Mouse (Mus musculus) liver, adult 2 months (tissue): Measurements from ENCODE around the gene Dst. TPM values are rescaled to one million over a fixed set of nuclear protein-coding genes. Genes with fewer than 3 reads are reported as not detected.

Source experiments
- DNase-seq: peaks from one replicate; pipeline ENCODE4 v3.0.0-alpha.2; 2011; ENCODE audit warnings: low read depth, low spot score; ENCODE audit errors: extremely low read depth
- H3K27ac ChIP-seq: fragments of 200-500 bp; replicated peaks from 2 replicates; pipeline ENCODE4 v1.5.1; 2012; ENCODE audit warnings: low read depth, mild to moderate bottlenecking, control low read depth, inconsistent platforms, low read length; ENCODE audit not compliant: insufficient read depth
- H3K27me3 ChIP-seq: fragments of 200-500 bp; 2 replicates; pipeline ENCODE4 v1.6.1; 2012; ENCODE audit warnings: mild to moderate bottlenecking, moderate library complexity, low read length, inconsistent platforms; ENCODE audit not compliant: control insufficient read depth, insufficient read depth
- H3K36me3 ChIP-seq: fragments of 200-500 bp; 2 replicates; pipeline ENCODE4 v1.6.1; 2012; ENCODE audit warnings: low read length, inconsistent platforms; ENCODE audit not compliant: control insufficient read depth, insufficient read depth
- H3K4me1 ChIP-seq: fragments of 200-500 bp; 2 replicates; pipeline ENCODE4 v1.6.1; 2011; ENCODE audit warnings: low read length; ENCODE audit not compliant: control insufficient read depth, insufficient read depth
- H3K4me3 ChIP-seq: fragments of 200-500 bp; 2 replicates; pipeline ENCODE4 v1.5.1; 2011; ENCODE audit warnings: low read depth, mild to moderate bottlenecking, control low read depth, low read length, moderate library complexity; ENCODE audit not compliant: insufficient read depth
- H3K79me2 ChIP-seq: fragments of 200-500 bp; 2 replicates; pipeline ENCODE4 v1.6.1; 2012; ENCODE audit warnings: inconsistent platforms, mild to moderate bottlenecking, low read length, moderate library complexity; ENCODE audit not compliant: control insufficient read depth, insufficient read depth
- H3K9ac ChIP-seq: fragments of 200-500 bp; 2 replicates; pipeline ENCODE4 v1.6.1; 2012; ENCODE audit warnings: low read depth, mild to moderate bottlenecking, control low read depth, inconsistent platforms, low read length
- CTCF ChIP-seq: fragments of 200-500 bp; IDR thresholded peaks from 2 replicates; pipeline ENCODE4 v1.5.1; 2011; ENCODE audit warnings: low read depth, low read length, control low read depth
- POLR2A ChIP-seq: fragments of 200-500 bp; IDR thresholded peaks from 2 replicates; pipeline ENCODE4 v1.6.1; 2011; ENCODE audit warnings: low read length, control low read depth; ENCODE audit not compliant: insufficient read depth; ENCODE audit errors: extremely low read depth
- WGBS: fragments of 180-500 bp; shearing (Covaris S2); methylation state at CpG from one replicate; pipeline ENCODE4 v1.1.7; 2018; 5-methylcytosine and 5-hydroxymethylcytosine counted together
- polyA plus RNA-seq: library from polyadenylated mRNA; depleted of rRNA; stranded (reverse); fragments of >200 nt; gene quantifications from 2 replicates; pipeline ENCODE4 v1.2.3, GENCODE M21; 2012
- total RNA-seq: library from RNA; depleted of rRNA; stranded (reverse); fragments of >200 nt; gene quantifications from 2 replicates; pipeline ENCODE4 v1.2.3, GENCODE M21; 2014

The Dst gene
- total and polyA plus RNA-seq, 2 experiments = 10.5 to 53.6 TPM

DNA sequence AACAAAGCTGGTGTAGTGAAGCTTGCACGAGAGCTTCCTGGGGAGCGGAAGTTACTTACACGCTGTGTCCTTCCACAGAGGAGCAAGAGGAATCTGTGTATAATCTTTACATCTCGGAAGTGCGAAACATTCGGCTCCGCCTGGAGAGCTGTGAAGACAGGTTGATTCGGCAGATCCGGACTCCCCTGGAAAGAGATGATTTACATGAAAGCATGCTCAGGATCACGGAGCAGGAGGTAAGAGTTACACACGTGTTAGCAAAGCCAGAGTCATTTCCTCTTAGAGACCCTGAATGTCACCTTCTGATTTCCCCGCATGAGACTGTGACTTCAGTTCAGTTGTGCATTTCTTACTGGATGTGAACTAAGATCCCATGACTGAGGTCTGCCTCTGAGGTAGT lies 261.1 kb downstream of the Dst start:
- WGBS = 98% methylated on average over 12 of the region's 12 CpGs
- Histone ChIP-seq H3K27ac (no peak overlapping the region), H3K27me3 (no peaks in the 10 kb centered on the region), H3K36me3 (peaks cover 7% of the 10 kb centered on the region; the same call in 1 of the 2 replicates), H3K79me2 (no peaks in the 10 kb centered on the region), H3K4me1 (peaks cover 3% of the 10 kb centered on the region), H3K9ac (no peak overlapping the region), H3K4me3 (no peak overlapping the region)
- no peak for TF ChIP-seq CTCF
- no peak for TF ChIP-seq POLR2A
- DNase-seq = no peak

DNA sequence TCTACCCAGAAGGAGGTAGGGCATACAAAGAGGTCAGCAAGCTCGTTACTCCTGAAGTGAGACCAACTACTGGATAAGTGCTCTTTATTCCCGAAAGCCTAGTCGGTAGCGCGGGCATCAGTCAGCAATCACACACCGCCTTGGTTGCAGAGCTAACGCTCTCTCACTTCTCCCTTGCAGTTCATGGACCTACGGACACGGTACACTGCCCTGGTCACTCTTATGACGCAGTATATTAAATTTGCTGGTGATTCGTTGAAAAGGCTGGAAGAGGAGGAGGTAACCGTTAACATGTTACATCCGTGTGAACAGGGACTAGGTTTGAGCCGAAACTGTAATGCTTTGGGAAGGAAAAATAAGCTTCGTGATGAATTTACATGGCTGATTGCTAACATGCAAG lies 266.5 kb downstream of the Dst start:
- no peak for TF ChIP-seq CTCF
- no peak for TF ChIP-seq POLR2A
- 97% methylated on average over 15 of the region's 15 CpGs for WGBS
- no peak overlapping the region for H3K4me3 ChIP-seq
- no peak for DNase-seq
- H3K79me2 ChIP-seq = no peaks in the 10 kb centered on the region
- H3K9ac ChIP-seq = no peak overlapping the region
- no peaks in the 10 kb centered on the region for H3K4me1 ChIP-seq
- no peak overlapping the region for H3K27ac ChIP-seq
- no peaks in the 10 kb centered on the region for H3K27me3 ChIP-seq
- peaks cover 8% of the 10 kb centered on the region for H3K36me3 ChIP-seq

DNA sequence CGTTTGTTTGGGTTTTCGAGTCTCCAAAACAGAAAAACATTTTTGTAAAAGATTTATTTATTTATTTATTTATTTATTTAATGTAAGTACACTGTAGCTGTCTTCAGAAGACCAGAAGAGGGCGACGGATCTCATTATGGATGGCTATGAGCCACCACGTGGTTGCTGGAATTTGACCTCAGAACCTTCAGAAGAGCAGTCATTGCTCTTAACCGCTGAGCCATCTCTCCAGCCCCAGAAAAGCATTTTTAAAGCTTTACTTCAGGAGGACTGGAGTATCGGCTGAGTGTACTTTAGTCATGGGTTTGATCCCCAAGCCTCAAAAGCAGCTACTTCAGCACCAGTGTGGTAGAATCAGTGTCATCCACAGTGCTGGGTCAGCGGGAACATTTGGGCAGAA lies 266.9 kb downstream of the Dst start:
- no peak for DNase-seq
- no peaks in the 10 kb centered on the region for H3K79me2 ChIP-seq
- no peak overlapping the region for H3K9ac ChIP-seq
- peaks cover 7% of the 10 kb centered on the region for H3K36me3 ChIP-seq
- H3K4me1 ChIP-seq = no peaks in the 10 kb centered on the region
- H3K4me3 ChIP-seq = no peak overlapping the region
- TF ChIP-seq CTCF (no peak), POLR2A (no peak)
- no peaks in the 10 kb centered on the region for H3K27me3 ChIP-seq
- WGBS = 80% methylated on average over 8 of the region's 8 CpGs
- no peak overlapping the region for H3K27ac ChIP-seq

DNA sequence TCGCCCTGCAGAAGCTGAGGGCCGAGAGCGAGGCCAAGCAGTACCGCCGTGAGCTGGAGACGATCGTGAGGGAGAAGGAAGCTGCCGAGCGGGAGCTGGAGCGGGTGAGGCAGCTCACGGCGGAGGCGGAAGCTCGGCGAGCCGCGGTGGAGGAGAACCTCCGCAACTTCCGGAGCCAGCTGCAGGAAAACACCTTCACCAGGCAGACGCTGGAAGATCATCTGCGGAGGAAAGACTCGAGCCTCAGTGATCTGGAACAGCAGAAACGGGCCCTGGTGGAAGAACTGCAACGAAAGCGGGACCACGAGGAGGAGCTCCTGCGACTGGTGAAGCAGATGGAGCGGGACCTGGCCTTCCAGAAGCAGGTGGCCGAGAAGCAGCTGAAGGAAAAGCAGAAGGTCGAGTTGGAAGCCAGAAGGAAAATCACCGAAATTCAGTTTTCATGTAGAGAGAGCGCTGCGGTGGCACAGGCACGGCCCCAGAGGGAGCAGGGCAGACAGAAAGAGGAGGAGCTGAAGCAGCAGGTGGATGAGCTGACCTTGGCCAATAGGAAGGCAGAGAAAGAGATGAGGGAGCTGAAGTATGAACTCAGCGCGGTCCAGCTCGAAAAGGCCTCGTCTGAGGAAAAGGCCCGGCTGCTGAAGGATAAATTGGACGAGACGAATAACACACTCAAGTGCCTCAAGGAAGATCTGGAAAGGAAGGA lies 270.1 kb downstream of the Dst start:
- peaks cover 6% of the 10 kb centered on the region for H3K36me3 ChIP-seq
- no peaks in the 10 kb centered on the region for H3K79me2 ChIP-seq
- H3K9ac ChIP-seq = peak overlapping the region; percentile 28; the same call in 1 of the 2 replicates
- no peak overlapping the region for H3K27ac ChIP-seq
- 0 out of 2 replicates have a peak overlapping the region, but pooled peaks have one; percentile 21 for H3K4me3 ChIP-seq
- TF ChIP-seq CTCF (no peak), POLR2A (no peak)
- WGBS = 91% methylated on average over 41 of the region's 41 CpGs
- no peaks in the 10 kb centered on the region for H3K4me1 ChIP-seq
- DNase-seq = no peak
- H3K27me3 ChIP-seq = no peaks in the 10 kb centered on the region

DNA sequence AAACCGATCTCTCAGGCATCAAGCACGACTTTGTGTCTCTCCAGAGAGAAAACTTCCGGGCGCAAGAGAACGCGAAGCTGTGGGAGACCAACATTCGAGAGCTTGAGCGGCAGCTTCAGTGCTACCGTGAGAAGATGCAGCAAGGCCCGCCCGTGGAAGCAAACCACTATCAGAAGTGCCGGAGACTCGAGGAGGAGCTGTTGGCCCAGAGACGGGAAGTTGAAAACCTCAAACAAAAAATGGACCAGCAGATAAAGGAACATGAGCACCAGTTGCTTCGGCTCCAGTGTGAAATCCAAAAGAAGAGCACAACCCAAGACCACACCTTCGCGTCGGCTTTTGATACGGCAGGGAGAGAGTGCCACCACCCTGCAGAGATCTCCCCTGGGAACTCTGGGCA lies 271.7 kb downstream of the Dst start:
- TF ChIP-seq CTCF (no peak), POLR2A (no peak)
- Histone ChIP-seq H3K27me3 (no peaks in the 10 kb centered on the region), H3K9ac (no peak overlapping the region), H3K36me3 (peaks cover 4% of the 10 kb centered on the region), H3K4me1 (no peaks in the 10 kb centered on the region), H3K27ac (no peak overlapping the region), H3K79me2 (no peaks in the 10 kb centered on the region), H3K4me3 (no peak overlapping the region)
- 94% methylated on average over 19 of the region's 19 CpGs for WGBS
- DNase-seq = no peak

DNA sequence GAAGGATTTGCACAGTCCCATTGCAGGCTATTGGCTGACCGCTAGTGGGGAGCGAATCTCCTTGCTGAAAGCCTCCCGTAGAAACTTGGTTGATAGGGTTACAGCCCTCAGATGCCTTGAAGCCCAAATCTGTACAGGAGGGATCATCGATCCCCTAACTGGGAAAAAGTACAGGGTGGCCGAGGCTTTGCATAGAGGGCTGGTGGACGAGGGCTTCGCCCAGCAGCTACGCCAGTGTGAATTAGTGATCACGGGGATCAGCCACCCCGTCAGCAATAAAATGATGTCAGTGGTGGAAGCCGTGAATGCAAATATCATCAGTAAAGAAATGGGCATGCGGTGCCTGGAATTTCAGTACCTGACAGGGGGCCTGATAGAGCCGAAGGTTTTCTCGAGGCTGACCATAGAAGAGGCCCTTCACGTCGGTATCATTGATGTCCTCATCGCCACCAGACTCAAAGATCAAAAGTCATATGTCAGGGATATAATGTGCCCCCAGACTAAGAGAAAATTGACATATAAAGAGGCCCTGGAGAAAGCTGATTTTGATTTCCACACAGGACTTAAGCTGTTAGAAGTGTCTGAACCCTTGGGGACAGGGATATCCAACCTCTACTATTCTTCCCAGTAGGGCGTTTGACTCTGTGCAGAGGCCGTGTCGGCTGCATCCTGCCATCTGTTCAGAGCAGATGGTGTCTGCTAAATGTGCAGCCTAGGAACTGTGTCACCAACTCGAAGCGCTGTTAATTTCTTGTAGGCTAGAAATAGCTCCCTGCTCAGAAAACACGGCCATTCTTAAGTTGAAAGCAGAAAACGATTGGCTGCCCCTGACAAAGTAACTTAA lies 274.6 kb downstream of the Dst start:
- TF ChIP-seq CTCF = no peak
- no peak for TF ChIP-seq POLR2A
- no peaks in the 10 kb centered on the region for H3K27me3 ChIP-seq
- no peak overlapping the region for H3K9ac ChIP-seq
- no peak overlapping the region for H3K27ac ChIP-seq
- peaks cover 4% of the 10 kb centered on the region; the same call in 1 of the 2 replicates for H3K36me3 ChIP-seq
- no peaks in the 10 kb centered on the region for H3K4me1 ChIP-seq
- DNase-seq = no peak
- no peak overlapping the region for H3K4me3 ChIP-seq
- 94% methylated on average over 24 of the region's 24 CpGs for WGBS
- H3K79me2 ChIP-seq = no peaks in the 10 kb centered on the region
